Mouse (Mus musculus): Measurements from ENCODE around the gene Dcaf8.
A peak's percentile ranks its signal among the peaks of the same experiment; 100 is the strongest.

The Dcaf8 gene

DNA sequence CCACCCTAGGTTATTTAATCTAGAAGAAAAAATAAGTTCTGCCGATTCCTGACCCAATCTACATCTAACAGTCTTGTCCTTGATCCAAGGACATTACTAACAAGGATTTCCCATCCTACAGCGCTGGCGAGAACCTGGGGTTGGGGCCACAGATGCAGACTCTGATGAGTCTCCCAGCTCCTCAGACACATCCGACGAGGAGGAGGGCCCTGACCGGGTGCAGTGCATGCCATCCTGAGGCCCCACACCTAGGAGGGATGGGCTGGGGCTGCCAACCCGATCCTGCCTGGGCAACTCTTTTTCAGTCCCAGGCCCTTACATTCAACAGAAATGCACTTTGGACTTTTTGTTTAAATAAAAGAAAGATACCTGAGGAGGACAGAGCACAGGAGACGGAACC is 46.6 kb downstream of the Dcaf8 start:
- DNase-seq (ENCODE audit: inconsistent ontology term), result no peak

DNA sequence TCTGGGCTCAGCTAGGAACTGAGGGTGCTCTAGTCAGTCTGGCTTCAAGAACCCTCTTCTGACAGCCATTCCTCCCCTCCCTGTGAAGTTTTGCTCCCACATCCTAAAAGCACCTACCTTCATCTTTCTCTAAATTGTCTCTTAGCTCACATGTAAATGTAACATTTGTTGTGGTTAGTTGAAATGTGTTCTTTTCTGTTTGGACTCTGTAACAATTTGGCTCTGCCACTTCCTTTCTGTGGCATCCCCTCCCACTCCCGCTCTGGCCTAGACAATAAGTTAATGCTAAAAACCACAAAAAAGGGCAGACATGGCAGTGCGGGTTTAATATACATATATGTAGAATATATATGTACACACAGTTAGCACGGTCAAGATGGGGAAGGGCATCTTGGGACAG is 49.3 kb downstream of the Dcaf8 start:
- DNase-seq (ENCODE audit: inconsistent ontology term), result no peak

DNA sequence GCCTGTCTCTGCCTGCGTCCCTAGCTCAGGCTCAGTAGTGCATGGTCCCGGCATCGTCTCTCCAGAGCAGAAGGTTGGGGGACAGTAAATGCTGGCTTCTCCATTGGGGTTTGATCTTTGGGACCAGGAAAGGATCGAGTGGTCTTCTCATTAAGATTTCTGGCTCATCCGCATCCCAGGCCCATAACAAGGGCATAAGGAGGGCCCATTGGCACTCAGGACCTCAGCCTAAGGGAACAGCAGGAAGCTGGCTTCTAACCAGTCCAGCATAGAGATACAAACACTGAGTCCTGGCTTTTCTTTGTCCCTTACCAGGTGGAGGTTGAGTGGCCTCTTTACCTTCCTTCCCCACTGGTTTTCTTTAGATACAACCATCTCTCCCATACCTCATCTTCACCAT is 50.0 kb downstream of the Dcaf8 start:
- DNase-seq (ENCODE audit: inconsistent ontology term), result no peak

DNA sequence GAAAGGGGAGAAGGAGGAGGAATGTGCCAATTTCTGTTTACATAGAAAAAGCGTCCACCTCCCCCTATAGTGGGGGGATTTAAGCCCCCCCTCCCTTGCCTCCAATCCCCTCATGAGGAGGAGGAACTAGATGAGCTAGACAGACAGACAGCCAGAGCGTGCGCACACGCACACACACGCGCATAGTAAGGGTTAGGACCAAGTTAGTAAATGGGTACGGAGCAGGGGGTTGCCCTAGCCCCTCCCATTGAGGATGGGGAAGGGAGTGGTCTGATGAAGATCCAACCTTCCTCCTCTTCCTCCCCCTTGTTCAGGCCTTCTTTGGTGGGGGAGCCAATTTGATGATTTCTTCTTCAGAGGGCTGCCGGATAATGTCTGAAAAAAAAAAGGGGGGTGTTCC is 50.4 kb downstream of the Dcaf8 start:
- DNase-seq (ENCODE audit: inconsistent ontology term), result no peak

DNA sequence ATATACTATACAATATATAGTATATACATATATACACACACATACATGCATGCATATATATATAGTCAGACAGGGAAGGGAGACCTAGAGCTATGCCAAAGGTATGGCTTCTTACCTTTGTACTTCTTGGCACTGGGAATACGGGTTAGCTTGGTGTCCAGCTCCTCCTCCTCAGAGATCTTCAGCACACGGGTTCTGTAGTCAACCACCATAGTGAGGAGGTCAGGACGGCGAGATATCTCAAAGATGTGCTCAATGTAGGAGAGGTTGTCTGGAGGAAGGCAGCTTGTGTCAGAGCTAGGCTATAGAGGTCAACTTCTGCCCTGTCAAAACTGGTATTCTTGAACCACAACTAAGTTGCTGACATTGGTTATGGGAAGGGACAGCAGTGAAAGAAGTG is 51.1 kb downstream of the Dcaf8 start:
- no peak for DNase-seq (ENCODE audit: inconsistent ontology term)

DNA sequence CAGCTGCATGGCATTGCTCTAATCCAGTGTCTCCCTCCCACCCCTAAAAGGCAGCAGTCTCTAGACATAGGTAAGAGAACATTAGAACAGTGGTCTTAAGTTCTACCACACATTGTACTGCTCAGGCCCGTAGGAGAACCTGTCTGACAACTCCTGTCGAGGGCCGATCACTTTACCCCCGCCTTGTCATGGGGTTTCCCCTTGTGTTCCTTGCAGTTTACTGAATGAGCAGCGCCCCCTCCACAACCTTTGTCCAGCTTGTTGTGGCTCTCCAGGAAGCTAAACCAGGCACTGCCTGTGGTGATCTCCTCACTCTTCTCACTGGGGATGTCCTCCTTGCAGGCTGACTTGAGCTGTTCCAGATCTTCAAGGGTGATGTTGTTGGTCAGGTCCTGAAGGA is 52.3 kb downstream of the Dcaf8 start:
- DNase-seq (ENCODE audit: inconsistent ontology term), result no peak

DNA sequence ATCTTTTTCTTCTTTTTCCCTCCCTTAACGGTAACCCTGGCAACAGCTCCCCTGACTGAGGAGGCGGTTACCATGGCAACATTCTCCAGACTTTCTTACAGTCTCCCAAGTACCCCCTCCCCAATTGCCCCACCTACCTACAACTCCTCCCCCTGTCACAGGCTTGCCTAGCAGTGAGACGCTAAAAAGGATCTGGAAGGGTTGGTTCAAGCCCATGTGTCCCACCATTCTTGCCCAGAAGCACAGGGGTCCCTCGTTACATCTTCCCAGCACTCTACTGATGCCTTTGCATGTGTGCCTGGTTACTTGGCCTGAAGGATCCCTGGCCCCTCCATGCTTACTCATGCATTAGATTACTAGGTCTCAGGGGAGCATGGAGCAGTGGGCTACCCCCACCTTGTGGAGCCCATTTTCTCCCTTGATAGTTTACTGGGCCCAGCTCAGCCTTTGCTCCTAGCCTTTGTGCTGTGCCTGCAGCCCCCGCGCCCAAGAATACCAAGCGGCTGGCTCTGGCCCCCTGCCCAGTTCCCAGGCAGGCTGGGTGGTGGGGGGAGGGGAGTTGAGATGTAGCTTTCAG is 53.1 kb downstream of the Dcaf8 start:
- peak; percentile 78 for DNase-seq (ENCODE audit: inconsistent ontology term)

DNA sequence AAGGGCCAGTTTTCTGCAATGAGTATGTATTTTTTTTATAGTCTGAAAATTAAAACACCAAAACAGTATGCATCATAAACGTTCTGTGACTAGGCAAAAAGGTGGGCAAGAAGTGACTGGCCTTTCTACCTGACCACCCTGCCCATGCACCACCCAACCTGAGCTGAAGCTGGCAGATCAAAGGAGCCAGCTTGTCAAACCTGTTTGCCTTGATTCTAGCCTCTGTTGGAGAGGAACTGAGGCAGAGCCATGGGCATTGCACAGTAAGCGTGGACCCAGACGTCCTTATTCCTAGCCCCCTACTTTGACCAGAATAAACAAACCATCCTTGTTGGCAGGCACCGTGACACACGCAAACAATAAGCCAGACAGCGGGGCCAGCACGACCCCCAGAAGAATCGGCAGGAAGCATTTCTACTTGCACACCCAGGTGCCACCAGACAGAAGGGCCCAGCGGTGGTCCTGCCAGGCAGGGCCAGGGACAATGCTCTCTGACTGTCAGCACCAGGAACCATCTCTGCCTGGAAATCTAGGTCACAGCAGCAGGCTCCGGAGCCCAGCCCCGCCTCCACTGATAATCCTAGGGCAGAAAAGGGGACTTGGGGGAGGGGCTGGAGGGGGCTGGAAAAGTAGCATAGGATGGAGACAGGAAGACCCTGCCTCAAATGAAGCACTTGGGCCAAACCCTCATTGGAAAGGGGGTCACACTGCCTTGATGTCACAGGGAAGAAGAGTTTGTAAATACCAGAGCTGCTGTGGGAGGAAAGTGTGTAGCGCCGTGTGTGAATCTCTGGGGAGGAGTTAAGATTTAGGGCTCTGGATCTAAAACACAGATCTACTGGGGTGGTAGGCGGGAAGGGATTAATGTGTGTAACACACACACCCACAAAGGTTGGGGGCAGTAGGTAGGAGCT is 54.3 kb downstream of the Dcaf8 start:
- peak; percentile 83 for DNase-seq (ENCODE audit: inconsistent ontology term)

DNA sequence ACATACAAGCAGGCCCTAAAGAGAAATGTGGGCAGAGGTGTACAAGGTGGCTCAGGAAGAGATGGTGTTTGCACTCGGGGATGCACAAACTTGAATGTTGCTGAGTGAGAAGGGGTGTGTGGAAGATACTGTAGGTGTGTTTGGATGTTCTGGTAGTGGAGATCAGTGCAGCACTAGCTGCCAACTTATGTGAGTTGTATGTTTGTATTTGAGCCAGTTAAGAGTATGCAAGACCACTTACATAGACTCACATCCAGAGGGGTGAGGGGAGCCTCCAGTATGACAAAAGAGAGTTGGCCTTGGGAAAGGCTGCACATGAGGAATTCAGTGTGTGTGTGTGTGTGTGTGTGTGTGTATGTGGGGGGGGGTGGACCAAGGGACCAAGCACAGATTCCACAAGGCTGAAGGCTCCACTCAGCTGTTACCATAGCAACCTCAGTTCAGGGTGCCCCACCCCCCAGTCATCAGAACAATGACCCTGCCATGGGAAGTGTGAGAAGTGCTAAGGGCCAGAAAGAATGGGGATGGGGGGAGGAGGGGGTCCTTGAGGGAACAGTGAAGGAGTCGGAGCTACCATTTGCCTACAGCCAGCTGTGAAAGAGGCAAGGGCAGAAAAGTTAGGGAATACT is 55.1 kb downstream of the Dcaf8 start:
- DNase-seq (ENCODE audit: inconsistent ontology term), result peak; percentile 83

DNA sequence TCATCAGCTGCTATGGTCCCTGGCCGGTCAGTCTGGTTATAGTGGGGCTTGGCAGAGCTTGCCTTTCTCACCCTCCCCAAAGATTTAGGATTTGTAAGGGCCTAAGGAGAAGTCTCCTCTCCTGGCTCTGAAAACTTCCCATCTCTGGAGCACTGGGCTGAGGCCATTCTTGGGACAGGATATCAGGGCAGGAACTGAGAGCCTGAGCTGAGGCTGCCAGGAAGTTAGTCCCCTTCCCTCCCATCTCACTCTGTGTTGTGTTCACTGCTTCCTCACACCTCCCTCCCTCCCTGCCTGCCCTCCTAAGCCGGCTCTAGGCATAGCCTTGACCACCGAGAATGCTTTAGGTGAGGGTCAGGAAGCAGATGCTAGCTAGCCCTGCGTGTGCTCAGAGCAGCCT is 55.7 kb downstream of the Dcaf8 start:
- no peak for DNase-seq (ENCODE audit: inconsistent ontology term)

DNA sequence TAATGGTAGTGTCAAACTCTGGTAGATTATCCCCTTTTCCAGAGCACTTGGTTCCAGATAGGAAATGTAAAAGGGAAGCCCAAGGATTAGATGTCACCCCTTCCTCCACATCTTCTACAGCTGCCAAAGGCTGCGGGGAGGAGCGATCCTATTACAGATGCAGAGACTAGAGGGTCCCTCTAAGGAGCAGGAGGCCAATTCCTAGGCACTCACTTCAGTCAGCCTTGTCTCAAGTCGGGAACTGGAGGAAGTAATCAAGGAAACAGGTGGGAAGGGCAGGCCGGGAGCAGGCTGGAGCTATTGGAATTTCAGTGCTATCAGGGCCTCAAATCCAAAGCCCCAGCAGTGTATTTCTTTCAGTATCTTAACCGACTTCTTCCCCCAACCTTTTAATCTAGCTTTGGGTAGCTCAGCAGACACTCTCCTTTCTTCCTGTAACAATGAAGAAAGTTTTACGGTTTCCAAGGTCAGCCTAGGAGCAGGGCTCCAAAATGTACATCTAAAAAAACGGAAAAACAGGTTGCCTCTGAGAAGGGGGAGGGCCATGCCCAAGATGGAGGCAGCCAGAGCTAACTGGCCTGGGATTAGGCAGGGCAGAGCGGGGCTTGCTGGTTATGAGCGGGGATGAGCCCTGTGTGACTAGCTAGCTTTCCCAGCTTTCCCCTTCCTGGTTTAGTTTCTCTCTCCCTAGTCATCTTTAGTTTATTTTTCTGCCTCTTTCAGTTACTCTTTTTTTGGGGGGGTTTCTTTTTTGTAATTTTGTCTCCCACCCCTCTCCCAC is 56.3 kb downstream of the Dcaf8 start:
- no peak for DNase-seq (ENCODE audit: inconsistent ontology term)

DNA sequence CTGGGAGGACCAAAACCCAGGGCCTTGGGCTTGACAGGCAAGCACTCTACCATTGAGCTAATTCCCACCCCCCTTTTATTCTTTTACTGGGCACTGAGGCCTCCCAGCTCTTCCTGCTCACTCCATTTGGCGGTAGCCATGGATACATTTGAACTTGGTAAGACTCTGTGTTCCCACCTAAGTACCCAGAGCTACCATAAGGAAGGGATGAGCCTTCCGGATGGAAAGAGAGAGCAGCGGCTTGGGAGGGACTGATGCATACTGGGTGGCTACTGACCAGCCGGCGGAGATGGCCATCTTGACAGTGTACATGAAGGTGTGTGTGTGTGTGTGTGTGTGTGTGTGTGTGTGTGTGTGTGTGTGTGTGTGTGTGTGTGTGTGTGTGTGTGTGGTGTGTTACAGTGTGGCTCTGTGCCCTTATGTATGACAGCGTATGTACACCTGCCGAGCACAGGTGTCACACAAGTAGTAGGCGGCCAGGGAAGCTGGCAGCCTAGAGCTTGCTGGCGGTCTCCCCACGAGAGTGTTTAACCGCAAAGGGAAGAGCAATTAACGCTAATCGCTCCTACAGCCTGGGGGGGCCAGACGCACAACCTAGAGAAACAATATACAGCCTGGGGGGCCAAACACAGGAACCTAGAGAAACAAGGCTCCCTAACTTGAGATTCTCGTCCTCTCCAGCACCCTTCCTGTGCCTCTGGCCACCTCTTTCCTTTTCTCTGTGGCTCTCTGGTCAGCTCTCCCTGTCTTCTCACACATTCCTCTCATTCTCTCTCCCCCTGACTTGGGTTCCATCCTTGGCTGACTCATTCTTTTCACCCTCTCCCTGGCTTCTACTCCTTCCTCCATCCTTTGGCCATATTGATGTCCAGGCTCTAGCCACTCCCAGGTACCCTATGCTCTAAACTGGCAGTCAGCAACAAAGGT is 57.2 kb downstream of the Dcaf8 start:
- DNase-seq (ENCODE audit: inconsistent ontology term), result peak; percentile 86

DNA sequence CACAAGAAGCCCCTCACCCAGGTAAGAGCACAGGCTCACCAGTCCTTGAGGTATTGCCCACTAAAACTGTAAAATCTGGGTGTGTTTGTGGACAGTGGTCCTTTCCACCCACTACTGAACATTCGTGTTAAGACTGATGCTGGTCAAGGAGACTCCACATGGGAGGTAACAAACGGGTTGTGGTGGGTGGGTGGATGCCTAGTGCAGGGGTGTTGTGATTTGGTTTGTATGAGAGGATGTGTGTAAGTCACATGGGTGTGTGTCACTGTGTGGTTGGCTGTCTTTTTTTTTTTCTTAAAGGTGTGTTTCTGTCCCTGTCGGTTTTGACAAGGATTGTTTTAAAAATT is 57.8 kb downstream of the Dcaf8 start:
- DNase-seq (ENCODE audit: inconsistent ontology term), result no peak

DNA sequence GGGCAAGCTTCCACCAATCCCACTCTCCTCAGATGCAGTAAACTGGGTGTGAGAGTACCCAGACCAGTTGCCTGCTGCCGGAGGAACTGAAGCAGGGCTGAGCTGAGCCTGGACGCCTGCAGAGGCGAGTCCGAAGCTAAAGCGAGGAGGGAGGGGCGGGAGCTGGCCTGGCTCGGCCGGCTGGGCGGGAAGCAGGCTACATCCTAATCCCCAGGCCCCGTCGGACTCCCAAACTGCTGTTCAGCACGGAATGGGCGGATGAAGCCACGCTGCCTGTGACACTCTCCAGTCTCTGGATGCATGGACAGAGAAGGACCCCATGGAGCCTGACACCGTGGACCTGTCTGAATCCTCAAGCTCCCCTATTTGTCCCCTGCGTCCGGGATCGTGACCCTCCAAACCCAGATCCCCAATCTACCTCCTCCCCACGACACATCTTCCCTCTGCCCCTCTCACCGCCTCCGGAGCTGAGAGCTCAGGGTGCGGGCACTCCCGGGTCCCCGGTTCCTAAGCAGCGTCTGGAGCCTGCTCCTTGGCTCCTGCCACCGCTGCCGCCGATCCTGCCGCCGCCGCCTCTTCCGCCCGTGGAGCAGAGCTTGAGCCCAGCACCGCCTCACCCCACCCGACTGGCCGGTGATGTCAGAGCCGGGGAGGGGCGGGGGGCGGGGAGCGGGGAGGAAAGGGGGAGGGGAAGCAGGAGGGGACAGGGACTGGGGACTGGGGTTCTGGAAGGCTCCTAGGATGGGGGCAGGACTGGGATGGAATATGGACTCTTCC is 58.4 kb downstream of the Dcaf8 start, which contains the start of gene Pea15a:
TSS of gene Pea15a (minus strand) at position 664 of the 777 bp plus-strand sequence.
- DNase-seq (ENCODE audit: inconsistent ontology term), result peak; percentile 88

DNA sequence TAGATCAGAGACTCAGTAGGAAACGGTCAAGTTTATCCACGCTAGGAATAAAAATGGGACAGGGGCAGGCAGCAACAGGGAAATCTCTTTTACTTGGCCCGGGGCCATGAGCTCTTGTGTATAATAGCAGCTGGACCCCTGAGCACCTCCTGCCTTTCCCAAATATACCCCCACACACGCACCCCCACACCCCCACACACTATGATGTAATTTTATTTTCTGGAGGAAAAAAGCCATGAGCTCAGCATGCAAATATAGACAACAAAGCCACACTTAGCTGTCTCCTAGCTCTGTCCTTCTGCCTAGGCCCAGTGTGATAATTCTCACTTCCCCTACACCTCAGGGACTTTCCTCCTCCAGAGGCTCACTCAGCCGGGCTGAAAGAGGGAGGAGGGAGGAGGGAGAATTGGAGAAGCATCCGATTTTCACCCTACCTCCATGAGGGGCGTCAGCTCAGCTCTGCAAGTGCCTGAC is 59.3 kb downstream of the Dcaf8 start:
- DNase-seq (ENCODE audit: inconsistent ontology term), result no peak

DNA sequence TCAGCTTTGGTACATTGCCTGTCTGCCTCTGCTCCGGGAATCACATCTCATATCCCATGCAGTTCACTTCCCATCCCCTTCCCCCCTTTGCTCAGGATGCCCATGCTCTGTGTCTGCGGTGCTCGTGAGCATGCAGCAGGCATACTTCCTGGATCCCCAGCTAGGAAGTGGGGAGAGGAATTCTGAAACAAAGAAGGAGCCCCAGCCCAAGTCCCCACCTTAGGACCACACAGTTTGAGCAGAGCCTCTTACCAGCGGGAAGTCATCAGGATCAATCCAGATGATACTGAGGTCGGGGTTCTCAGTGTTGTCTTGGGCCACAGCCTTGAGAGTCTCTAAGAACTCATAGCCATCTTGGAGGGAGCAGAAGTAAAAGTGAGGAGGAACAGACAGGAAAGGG is 64.9 kb downstream of the Dcaf8 start:
- DNase-seq (ENCODE audit: inconsistent ontology term), result no peak

DNA sequence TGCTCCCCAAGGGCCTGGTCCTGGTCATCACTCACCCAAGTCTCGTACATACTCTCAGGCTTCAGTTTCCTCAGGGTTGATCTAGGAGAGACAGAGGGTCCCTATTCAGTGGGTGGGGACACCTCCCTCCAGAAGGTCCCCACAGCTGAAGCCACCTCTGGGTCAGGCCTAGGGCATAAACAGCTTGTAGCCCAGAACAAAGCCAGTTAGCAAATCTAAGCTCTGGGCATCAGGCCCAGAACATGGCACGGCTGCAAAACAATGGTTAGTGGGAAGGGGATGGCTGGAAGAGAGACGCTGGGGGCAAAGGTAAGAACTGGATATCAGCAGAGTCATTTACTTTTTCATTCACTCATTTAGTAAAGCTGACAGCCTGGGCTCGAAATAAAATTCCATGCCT is 65.9 kb downstream of the Dcaf8 start:
- no peak for DNase-seq (ENCODE audit: inconsistent ontology term)

DNA sequence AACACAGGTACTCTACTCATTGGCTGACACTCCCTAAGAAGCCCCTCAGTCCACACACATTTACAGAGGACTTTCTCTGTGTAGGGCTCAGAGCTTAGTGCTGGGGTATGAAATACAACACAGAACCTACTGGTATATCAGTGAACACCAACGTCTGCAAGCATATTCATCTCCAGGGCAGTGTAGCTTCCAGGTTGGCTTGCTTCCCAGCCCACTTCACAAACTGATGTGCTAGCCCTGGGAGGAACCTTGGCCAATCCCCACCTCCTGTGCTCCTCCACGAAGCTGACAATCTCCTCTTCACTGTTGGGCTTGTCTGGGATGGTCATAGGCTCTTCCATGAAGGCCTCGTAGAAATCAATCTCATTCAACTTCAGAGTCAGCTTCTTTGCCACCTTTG is 66.9 kb downstream of the Dcaf8 start:
- DNase-seq (ENCODE audit: inconsistent ontology term), result no peak

DNA sequence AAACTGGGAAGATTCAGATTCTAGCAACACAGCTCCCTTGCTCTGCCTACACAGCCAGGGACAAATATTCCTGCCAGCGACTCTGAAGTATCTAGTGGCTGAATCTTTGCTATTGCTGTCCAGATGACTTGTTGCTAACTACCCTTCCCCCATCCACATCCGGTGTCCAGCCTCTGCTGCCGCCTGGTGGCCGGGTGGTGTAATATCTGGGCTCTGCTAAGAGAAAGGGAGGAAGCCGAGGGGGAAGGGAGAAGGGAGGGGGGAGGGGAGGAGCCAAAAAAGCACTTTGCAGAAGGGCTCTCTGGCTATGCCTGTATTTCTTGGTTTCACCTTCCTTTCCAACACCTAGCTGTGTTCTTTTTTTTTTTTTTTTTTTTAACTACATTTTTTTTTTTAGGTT is 69.3 kb downstream of the Dcaf8 start:
- DNase-seq (ENCODE audit: inconsistent ontology term), result peak; percentile 97

Data from Muller cell, postnatal 12 days (primary cell).